Mouse (Mus musculus): ENCODE data around the gene Ccnt1.

- TF ChIP-seq CTCF (IDR thresholded peaks at IDR 0.05; ENCODE audit: low read depth, low read length) (no peak), POLR2A (IDR thresholded peaks at IDR 0.05; ENCODE audit: borderline replicate concordance, low read depth, low read length) (no peak)
Observed at GRCm38 (mm10) chr15:98512799-98513321, 57.9 kb downstream of the Ccnt1 start.

All from bone marrow macrophage, adult 2 months (primary cell).